Mouse (Mus musculus) naive thymus-derived CD4-positive, alpha-beta T cell, adult 2 months (primary cell): Measurements from ENCODE around the gene Wdr27.

ENCODE experiments used
- DNase-seq: peaks from one replicate; pipeline ENCODE4 v3.0.0-alpha.2; 2011; ENCODE audit warnings: low read depth

Wdr27 gene

DNA sequence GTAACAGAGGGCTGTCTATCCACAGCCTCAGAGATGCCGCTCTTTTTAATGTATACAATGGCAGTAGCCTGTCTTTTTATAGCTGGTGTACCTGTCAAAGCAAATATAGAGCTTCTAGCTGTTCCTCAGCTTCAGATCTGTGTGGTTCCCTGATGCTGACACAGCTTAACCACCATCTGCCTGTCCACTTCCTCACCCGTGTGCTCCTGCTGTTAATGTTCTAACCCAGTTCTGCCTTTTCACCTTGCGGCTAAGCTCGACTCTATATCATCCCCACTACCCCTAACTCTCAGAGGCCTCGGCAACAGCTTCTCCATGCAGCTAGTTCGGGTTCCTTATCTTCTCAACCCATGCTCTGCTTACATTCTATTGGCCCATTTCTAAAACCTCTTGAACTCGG lies 12.3 kb downstream of the Wdr27 start:
- DNase-seq = no peak

- no peak for DNase-seq
Observed at GRCm38 (mm10) chr17:14928631-14929030, 14.3 kb downstream of the Wdr27 start.

DNA sequence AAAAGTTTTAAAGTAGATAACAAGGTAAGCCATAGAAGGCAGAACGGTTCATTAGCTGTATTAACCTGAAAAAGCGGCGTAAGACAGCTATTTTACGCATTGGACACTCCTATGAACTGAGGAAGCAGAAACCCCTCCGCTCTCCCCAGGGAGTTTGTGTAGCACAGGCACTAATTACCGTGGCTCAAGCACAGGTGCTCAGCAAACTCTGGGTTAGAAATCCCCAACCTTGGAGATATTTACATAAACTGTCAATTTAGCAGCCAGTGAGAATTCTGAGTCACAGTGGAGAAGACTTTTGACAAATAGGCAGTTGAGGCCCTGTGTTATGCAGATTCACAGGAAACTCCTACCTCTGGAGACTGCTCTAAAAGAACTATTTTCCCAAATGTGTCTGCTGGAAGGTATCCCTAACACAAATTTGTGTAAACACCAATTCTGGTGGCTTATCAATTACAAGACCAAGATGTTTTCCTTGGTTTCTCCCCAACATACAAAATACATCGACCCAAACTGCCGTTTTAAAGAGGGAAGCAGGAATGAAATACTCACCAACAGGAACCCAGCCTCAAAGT lies 15.2 kb downstream of the Wdr27 start:
- no peak for DNase-seq

DNA sequence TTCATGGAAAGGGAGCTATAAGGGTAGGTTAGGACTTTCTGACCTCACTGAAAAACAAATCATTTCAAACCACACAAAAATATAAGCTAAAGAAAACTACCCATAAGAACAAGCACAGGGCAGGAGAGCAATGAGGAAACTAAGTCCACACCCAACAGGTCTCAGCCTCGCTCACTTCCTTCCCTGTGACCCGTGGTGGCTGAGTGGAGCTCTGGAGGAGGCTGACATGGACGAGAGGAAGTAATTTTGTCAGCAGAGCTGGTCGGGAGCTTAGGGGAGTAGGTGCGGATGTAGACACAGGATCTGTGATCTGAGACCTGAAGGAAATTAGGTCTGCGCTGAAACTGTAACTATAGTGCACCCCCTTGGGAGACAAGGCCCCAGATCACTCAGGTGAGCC lies 21.4 kb downstream of the Wdr27 start:
- DNase-seq = no peak

GRCm38 (mm10) chr17:14917866-14918265 lies 25.1 kb downstream of the Wdr27 start:
- no peak for DNase-seq

- no peak for DNase-seq
Observed at GRCm38 (mm10) chr17:14914401-14914800, 28.6 kb downstream of the Wdr27 start.

GRCm38 (mm10) chr17:14912981-14913380 lies 30.0 kb downstream of the Wdr27 start:
- DNase-seq = no peak

- peak; percentile 16 for DNase-seq
Observed at GRCm38 (mm10) chr17:14912420-14912819, 30.5 kb downstream of the Wdr27 start.

- DNase-seq = no peak
Observed at GRCm38 (mm10) chr17:14910771-14911170, 32.2 kb downstream of the Wdr27 start.

- no peak for DNase-seq
Observed at GRCm38 (mm10) chr17:14909331-14909730, 33.6 kb downstream of the Wdr27 start.

GRCm38 (mm10) chr17:14907136-14907535 lies 35.8 kb downstream of the Wdr27 start:
- peak; percentile 32 for DNase-seq

DNA sequence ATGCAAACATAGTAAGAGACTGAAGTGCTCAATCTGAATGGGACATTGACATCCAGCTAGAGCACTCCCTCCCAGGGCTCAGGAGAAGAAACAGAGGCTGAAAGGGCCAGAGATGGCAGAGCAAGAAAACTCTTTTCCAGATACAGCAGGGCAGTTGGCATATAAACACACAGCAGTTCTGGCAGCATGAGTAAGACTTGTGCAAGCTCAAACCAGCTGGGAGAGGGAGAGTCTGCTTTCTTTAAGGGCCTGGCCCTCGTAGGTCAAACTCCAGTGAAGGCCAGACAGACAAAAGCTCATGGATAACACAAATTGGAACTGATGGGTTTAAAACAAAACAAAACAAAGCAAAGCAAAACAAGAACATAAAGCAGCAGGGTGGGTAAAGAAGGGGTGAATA lies 36.3 kb downstream of the Wdr27 start:
- DNase-seq = no peak

DNA sequence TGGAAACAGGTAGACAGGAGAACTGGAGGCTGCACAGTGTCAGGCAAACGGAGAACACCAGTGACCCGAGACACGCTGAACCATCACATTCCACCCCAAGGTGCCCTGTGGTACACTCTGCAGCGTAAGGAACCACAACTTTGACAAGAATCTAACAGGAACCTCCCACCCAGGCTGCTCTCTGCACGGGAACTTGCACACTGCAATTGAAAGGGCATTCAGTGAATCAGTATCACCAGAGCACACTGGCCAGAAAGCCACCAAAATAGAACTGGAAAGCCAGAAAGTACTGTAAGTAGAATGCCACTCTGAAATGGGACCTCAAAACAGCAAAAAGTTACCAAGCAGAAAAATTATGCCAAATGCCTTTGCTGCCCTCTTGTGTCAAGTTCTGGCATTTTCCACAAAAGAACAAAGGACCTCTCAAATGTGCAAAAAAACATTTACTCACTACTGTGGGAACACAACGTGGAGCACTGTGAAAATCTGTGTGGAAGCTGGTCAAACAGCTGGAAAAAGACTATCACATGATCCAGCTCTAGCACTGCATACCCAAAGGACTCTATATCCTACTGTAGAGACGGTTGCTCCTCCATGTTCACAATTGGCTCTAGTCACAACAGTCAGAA lies 38.2 kb downstream of the Wdr27 start:
- peak; percentile 78 for DNase-seq

GRCm38 (mm10) chr17:14904206-14904605 lies 38.8 kb downstream of the Wdr27 start:
- DNase-seq = no peak

DNA sequence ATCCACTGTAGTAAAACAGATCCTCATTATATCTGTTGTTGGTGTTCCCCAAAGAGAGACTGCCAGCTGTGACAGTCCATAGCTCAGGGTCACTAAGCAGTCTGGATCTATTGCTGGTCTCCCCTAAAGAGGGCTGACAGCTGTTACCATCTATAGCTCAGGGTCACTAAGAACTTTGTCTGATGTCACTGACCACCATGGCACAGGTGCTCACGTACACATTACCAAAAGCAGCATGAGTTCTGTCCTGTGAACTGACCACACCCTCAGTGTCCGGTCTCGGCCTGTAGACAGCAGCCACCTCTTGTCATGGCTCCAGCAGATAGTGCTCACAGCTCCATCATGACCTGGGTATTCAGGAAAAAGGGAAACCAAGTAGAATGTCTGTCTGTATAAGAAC lies 39.7 kb downstream of the Wdr27 start:
- no peak for DNase-seq

- DNase-seq = no peak
Observed at GRCm38 (mm10) chr17:14898972-14899371, 44.0 kb downstream of the Wdr27 start.

GRCm38 (mm10) chr17:14895058-14895457 lies 47.9 kb downstream of the Wdr27 start:
- DNase-seq = peak; percentile 12

- DNase-seq = no peak
Observed at GRCm38 (mm10) chr17:14886933-14887332, 56.0 kb downstream of the Wdr27 start.

DNA sequence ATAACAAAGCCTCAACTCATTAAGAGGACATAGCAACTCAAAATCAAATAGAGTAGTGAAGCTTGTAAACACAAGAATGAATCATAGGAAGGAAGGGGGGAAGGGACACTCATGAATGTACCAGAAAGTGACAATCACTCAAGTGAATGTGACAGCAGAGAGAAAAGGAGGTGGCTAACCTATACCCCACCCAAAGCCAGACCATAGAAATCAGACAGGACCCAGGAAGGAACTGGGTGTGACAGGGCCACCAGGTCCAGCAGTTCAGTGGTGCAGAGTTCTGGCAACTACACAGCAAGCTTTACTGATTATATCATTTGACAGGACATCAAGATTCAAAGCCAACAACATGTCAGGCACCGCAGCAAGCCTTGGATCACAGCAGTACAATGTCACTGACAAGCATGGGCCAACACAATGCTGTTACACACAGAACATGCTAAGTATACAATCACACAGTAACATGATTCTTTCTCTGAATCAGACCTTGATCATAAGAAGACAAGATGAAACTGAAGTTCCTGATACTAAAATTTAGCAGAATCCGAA lies 68.2 kb downstream of the Wdr27 start:
- DNase-seq = no peak

- DNase-seq = no peak
Observed at GRCm38 (mm10) chr17:14860220-14860619, 82.7 kb downstream of the Wdr27 start.

- no peak for DNase-seq
Observed at GRCm38 (mm10) chr17:14847709-14848108, 95.2 kb downstream of the Wdr27 start.

DNA sequence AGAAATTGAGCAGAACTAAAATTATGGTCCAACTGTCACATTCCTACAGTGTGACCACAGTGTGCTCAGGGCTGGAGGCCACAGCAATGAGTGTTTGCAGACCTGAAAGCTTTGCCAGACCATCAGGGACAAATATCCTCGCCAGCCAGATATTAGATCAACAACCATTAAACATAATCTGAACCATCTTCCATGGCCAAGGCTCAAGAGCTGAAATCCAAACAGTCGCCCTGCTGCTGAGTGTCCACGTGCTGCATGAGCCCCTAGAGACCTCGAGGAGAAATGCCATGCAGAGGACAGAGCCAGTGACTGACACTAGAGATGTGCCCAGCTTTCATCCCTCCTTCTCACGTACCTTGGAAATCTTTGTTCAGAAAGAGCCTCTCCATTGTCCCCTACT lies 96.1 kb downstream of the Wdr27 start:
- no peak for DNase-seq

GRCm38 (mm10) chr17:14826715-14827295 lies 116.2 kb downstream of the Wdr27 start:
- DNase-seq = no peak

GRCm38 (mm10) chr17:14824938-14825337 lies 118.0 kb downstream of the Wdr27 start:
- DNase-seq = no peak
